Mouse (Mus musculus) liver, adult 2 months (tissue): ENCODE measurements around the gene Rpsa. TPM values are rescaled to one million over a fixed set of nuclear protein-coding genes. Genes with fewer than 3 reads are reported as not detected.

Source experiments
- DNase-seq: peaks from one replicate; pipeline ENCODE4 v3.0.0-alpha.2; 2011; ENCODE audit warnings: low read depth, low spot score; ENCODE audit errors: extremely low read depth
- H3K27ac ChIP-seq: fragments of 200-500 bp; replicated peaks from 2 replicates; pipeline ENCODE4 v1.5.1; 2012; ENCODE audit warnings: low read depth, mild to moderate bottlenecking, control low read depth, inconsistent platforms, low read length; ENCODE audit not compliant: insufficient read depth
- H3K27me3 ChIP-seq: fragments of 200-500 bp; 2 replicates; pipeline ENCODE4 v1.6.1; 2012; ENCODE audit warnings: mild to moderate bottlenecking, moderate library complexity, low read length, inconsistent platforms; ENCODE audit not compliant: control insufficient read depth, insufficient read depth
- H3K36me3 ChIP-seq: fragments of 200-500 bp; 2 replicates; pipeline ENCODE4 v1.6.1; 2012; ENCODE audit warnings: low read length, inconsistent platforms; ENCODE audit not compliant: control insufficient read depth, insufficient read depth
- H3K4me1 ChIP-seq: fragments of 200-500 bp; 2 replicates; pipeline ENCODE4 v1.6.1; 2011; ENCODE audit warnings: low read length; ENCODE audit not compliant: control insufficient read depth, insufficient read depth
- H3K4me3 ChIP-seq: fragments of 200-500 bp; 2 replicates; pipeline ENCODE4 v1.5.1; 2011; ENCODE audit warnings: low read depth, mild to moderate bottlenecking, control low read depth, low read length, moderate library complexity; ENCODE audit not compliant: insufficient read depth
- H3K79me2 ChIP-seq: fragments of 200-500 bp; 2 replicates; pipeline ENCODE4 v1.6.1; 2012; ENCODE audit warnings: inconsistent platforms, mild to moderate bottlenecking, low read length, moderate library complexity; ENCODE audit not compliant: control insufficient read depth, insufficient read depth
- H3K9ac ChIP-seq: fragments of 200-500 bp; 2 replicates; pipeline ENCODE4 v1.6.1; 2012; ENCODE audit warnings: low read depth, mild to moderate bottlenecking, control low read depth, inconsistent platforms, low read length
- CTCF ChIP-seq: fragments of 200-500 bp; IDR thresholded peaks from 2 replicates; pipeline ENCODE4 v1.5.1; 2011; ENCODE audit warnings: low read depth, low read length, control low read depth
- POLR2A ChIP-seq: fragments of 200-500 bp; IDR thresholded peaks from 2 replicates; pipeline ENCODE4 v1.6.1; 2011; ENCODE audit warnings: low read length, control low read depth; ENCODE audit not compliant: insufficient read depth; ENCODE audit errors: extremely low read depth
- WGBS: fragments of 180-500 bp; shearing (Covaris S2); methylation state at CpG from one replicate; pipeline ENCODE4 v1.1.7; 2018; 5-methylcytosine and 5-hydroxymethylcytosine counted together
- polyA plus RNA-seq: library from polyadenylated mRNA; depleted of rRNA; stranded (reverse); fragments of >200 nt; gene quantifications from 2 replicates; pipeline ENCODE4 v1.2.3, GENCODE M21; 2012
- total RNA-seq: library from RNA; depleted of rRNA; stranded (reverse); fragments of >200 nt; gene quantifications from 2 replicates; pipeline ENCODE4 v1.2.3, GENCODE M21; 2014

Gene Rpsa
- total and polyA plus RNA-seq, 2 experiments, result 646 to 1,141 TPM

DNA sequence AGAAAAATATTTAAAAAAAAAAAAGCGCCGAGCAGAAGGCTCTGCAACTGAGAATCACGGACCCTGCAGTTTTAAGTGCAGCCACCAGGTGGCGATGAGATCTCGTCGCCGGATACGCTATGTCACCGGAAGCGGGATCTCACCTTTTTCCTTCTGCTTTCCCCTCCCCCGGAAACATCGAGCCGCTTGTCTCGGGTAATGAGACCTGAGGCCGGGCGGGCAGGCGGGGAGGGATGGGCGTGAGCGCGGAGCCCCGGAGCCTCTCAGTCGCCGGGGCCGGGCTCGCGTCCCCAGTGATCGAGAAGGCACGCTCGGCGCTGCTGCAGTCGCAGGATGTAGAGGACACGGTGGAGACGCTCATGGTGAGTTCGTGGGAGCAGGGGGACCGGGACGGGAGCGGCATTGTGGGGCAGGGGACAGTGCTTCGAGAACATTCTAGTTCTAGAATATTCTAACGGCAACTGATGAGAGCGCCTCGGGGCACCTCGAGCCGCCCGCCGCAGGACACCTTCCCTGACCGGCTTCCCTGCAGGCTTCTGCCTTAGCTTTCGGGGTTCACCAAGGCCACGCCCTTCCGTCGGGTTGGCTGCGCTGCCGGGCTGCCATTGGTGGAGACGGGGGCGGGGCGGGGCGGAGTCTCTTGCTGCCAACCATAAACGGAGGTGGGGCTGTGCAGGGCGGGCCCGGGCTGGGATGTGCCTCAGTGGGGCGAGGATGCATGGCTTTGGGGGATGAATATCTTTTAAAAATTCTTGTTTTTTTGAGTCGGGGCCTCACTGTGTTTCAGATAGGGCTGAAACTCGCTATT is 17.1 kb upstream of the Rpsa start, which contains the start of gene Slc25a38:
Slc25a38 (plus strand) TSS at position 164 of the 808 bp plus-strand sequence.
- H3K4me1 ChIP-seq, result peaks cover 2% of the 10 kb centered on the region; the same call in 1 of the 2 replicates
- H3K27ac ChIP-seq, result peak within 1 kb of the TSS; percentile 95
- peaks cover 23% of the 10 kb centered on the region for H3K79me2 ChIP-seq
- no peaks in the 10 kb centered on the region for H3K27me3 ChIP-seq
- H3K4me3 ChIP-seq, result peak within 1 kb of the TSS; percentile 92
- 1% methylated on average over 62 of the region's 62 CpGs for WGBS
- no peaks in the 10 kb centered on the region for H3K36me3 ChIP-seq
- peak; percentile 81 for DNase-seq
- peak within 1 kb of the TSS; percentile 85 for H3K9ac ChIP-seq
- TF ChIP-seq CTCF (peak; percentile 89), POLR2A (peak; percentile 68; the same call in 1 of the 2 replicates)

DNA sequence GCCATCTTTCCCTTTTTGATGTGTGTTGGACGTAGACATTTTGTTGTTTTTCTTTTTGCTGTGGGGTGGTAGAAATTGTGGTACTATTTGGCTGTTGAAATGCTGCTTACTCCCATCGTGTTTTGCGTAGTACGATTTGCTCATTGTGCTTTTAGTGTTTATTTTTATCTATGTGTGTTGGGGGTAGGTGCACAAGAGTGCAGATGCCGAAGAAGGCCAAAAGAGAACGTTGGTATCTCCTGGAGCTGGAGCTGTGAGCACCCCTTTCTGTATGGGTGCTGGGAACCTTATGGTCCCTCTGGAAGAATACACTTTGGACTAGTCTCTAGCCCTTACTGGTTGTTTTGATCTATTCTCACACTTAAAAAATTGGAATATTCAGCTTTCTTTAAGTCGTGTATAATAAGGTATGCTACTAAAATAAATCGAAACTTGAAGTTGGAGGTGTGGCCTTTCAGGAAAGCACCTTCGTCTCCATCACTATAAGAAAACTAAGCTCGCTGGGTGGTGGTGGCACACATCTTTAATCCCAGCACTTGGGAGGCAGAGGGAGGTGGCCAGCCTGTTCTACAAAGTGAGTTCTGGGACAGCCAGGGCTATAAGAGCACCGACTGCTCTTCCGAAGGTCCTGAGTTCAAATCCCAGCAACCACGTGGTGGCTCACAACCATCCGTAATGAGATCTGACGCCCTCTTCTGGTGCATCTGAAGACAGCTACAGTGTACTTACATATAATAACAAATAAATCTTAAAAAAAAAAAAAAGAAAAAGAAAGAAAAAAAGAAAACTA is 16.1 kb upstream of the Rpsa start:
- no peak overlapping the region for H3K9ac ChIP-seq
- peak overlapping the region; percentile 95 for H3K27ac ChIP-seq
- peak overlapping the region; percentile 92 for H3K4me3 ChIP-seq

DNA sequence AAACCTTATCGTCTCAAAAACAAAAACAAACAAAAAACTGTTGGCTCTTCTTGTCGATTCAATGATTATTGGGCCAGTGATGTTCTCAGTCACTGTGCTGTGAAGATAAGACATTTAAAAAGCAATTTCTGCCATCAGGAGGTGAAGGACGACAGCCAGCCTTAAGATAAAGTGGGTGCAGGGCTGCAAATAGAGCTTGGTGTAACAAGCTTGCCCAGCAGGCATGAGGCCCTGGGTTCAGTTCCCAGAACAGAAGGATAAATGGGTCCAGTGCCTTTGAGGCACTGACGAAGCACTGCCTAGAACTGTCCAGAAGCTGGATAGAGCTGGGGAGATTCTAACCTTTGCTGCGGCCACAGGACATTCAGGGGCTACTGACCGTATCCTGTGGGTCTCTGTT is 15.0 kb upstream of the Rpsa start:
- peaks cover 2% of the 10 kb centered on the region; the same call in 1 of the 2 replicates for H3K4me1 ChIP-seq
- H3K27ac ChIP-seq, result no peak overlapping the region
- no peak for TF ChIP-seq CTCF
- no peak for TF ChIP-seq POLR2A
- 74% methylated on average over 6 of the region's 6 CpGs for WGBS
- H3K36me3 ChIP-seq, result peaks cover 5% of the 10 kb centered on the region; the same call in 1 of the 2 replicates
- H3K9ac ChIP-seq, result no peak overlapping the region
- no peak for DNase-seq
- no peaks in the 10 kb centered on the region for H3K27me3 ChIP-seq
- no peak overlapping the region for H3K4me3 ChIP-seq
- H3K79me2 ChIP-seq, result peaks cover 23% of the 10 kb centered on the region

More for the DNA sequence above, 16.1 kb upstream of the Rpsa start:
- H3K79me2 ChIP-seq, result peaks cover 23% of the 10 kb centered on the region
- no peaks in the 10 kb centered on the region for H3K36me3 ChIP-seq
- 72% methylated on average over 15 of the region's 15 CpGs for WGBS
- no peak for TF ChIP-seq POLR2A
- TF ChIP-seq CTCF, result no peak
- DNase-seq, result no peak
- H3K27me3 ChIP-seq, result no peaks in the 10 kb centered on the region
- H3K4me1 ChIP-seq, result peaks cover 2% of the 10 kb centered on the region; the same call in 1 of the 2 replicates

DNA sequence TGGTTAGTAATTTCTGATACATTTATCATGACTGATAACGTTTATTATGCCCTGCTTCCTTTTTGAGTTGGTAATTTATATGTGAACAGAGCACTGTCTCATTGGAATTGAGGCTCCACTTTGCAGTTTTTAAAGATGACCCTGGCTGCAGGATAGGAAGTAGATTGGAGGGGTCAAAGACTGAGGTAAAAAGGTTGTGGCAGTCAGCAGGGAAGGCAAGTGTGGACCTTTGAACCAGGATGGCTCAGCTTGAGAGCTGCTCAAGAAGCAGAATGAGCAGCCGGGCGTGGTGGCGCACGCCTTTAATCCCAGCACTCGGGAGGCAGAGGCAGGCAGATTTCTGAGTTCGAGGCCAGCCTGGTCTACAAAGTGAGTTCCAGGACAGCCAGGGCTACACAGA is 14.0 kb upstream of the Rpsa start:
- peaks cover 2% of the 10 kb centered on the region; the same call in 1 of the 2 replicates for H3K4me1 ChIP-seq
- H3K9ac ChIP-seq, result no peak overlapping the region
- H3K27ac ChIP-seq, result no peak overlapping the region

DNA sequence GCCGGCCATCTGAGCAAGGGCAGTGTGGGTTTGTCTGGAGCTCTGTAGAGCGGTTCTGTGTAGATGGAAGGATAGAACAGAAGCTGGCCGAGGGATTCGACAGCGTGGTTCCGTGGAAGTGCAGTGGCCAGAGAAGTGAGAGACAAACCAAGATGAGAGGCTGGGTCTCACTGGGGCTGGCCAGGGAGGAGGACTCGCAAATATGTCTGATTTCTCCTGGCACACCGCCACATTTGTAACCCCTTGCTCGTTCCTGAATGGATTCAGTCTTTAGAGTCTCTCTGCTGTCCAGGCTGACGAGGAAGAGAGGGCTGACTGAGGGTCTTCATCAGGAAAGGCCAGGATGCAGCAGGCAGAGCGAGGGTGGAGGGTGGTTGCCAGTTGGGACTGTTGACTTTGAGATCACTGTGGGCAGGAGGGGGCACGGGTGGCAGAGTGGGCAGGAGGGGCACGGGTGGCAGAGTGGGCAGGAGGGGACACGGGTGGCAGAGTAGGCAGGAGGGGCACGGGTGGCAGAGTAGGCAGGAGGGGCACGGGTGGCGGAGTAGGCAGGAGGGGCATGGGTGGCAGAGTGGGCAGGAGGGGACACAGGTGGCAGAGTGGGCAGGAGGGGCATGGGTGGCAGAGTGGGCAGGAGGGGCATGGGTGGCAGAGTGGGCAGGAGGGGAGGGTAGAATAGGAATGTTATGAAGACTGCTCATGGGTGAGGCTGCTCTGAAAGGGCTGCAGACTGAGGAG is 13.3 kb upstream of the Rpsa start:
- no peak overlapping the region for H3K9ac ChIP-seq
- DNase-seq, result no peak
- no peak overlapping the region for H3K4me3 ChIP-seq

More for the DNA sequence above, 14.0 kb upstream of the Rpsa start:
- H3K4me3 ChIP-seq, result no peak overlapping the region
- no peak for DNase-seq
- peaks cover 23% of the 10 kb centered on the region for H3K79me2 ChIP-seq
- WGBS, result 94% methylated on average over 7 of the region's 7 CpGs
- TF ChIP-seq POLR2A (no peak), CTCF (no peak)
- H3K36me3 ChIP-seq, result peaks cover 5% of the 10 kb centered on the region; the same call in 1 of the 2 replicates
- no peaks in the 10 kb centered on the region for H3K27me3 ChIP-seq

More for the DNA sequence above, 13.3 kb upstream of the Rpsa start:
- H3K79me2 ChIP-seq, result peaks cover 23% of the 10 kb centered on the region
- H3K36me3 ChIP-seq, result peaks cover 7% of the 10 kb centered on the region; the same call in 1 of the 2 replicates
- no peaks in the 10 kb centered on the region for H3K27me3 ChIP-seq
- peaks cover 2% of the 10 kb centered on the region; the same call in 1 of the 2 replicates for H3K4me1 ChIP-seq
- no peak overlapping the region for H3K27ac ChIP-seq
- 93% methylated on average over 17 of the region's 17 CpGs for WGBS
- TF ChIP-seq POLR2A, result no peak
- TF ChIP-seq CTCF, result no peak
